Mouse (Mus musculus) ES-E14 (cell line): ENCODE results near the gene Wfikkn1. TPM values are rescaled to one million over a fixed set of nuclear protein-coding genes. Genes with fewer than 3 reads are reported as not detected.

ENCODE experiments used
- DNase-seq: peaks from one replicate; pipeline ENCODE4 v3.0.0-alpha.2; 2013; ENCODE audit warnings: low read depth, low spot score
- H3K27ac ChIP-seq: 2 replicates; pipeline ENCODE4 v1.5.1; 2012; ENCODE audit warnings: low read depth, mild to moderate bottlenecking, low read length, moderate library complexity, mixed read lengths; ENCODE audit not compliant: poor library complexity, insufficient read depth, severe bottlenecking
- H3K36me3 ChIP-seq: 2 replicates; pipeline ENCODE4 v1.6.1; 2012; ENCODE audit warnings: mild to moderate bottlenecking, low read length, moderate library complexity, mixed read lengths; ENCODE audit not compliant: control insufficient read depth, poor library complexity, insufficient read depth, severe bottlenecking
- H3K4me1 ChIP-seq, 2 experiments: fragments of 150-350 bp in 1 of 2; sonication (generic) in 1 of 2; 2 replicates each; pipeline ENCODE4 v1.6.1; 2012; ENCODE audit warnings: low read length in 2 of 2, mild to moderate bottlenecking in 1 of 2, mixed read lengths in 1 of 2; ENCODE audit not compliant: control insufficient read depth in 2 of 2, insufficient read depth in 2 of 2, poor library complexity in 1 of 2
- H3K4me3 ChIP-seq, 2 experiments: fragments of 150-350 bp in 1 of 2; sonication (generic) in 1 of 2; 2 replicates each; pipeline ENCODE4 v1.5.1; 2012; ENCODE audit warnings: low read length in 2 of 2, low read depth in 1 of 2, mild to moderate bottlenecking in 1 of 2, mixed read lengths in 1 of 2; ENCODE audit not compliant: insufficient read depth in 1 of 2, poor library complexity in 1 of 2, severe bottlenecking in 1 of 2
- H3K9ac ChIP-seq: 2 replicates; pipeline ENCODE4 v1.6.1; 2012; ENCODE audit warnings: low read depth, mild to moderate bottlenecking, low read length, mixed read lengths; ENCODE audit not compliant: poor library complexity, insufficient read depth, severe bottlenecking
- H3K9me3 ChIP-seq: fragments of 150-350 bp; sonication (generic); 2 replicates; pipeline ENCODE4 v1.6.1; 2012; ENCODE audit warnings: low read depth, mild to moderate bottlenecking, low read length; ENCODE audit not compliant: control insufficient read depth, insufficient read depth
- CHD2 ChIP-seq: IDR thresholded peaks from 2 replicates; pipeline ENCODE4 v1.6.1; 2014; ENCODE audit warnings: mild to moderate bottlenecking, low read depth, low read length, inconsistent platforms
- HCFC1 ChIP-seq: IDR thresholded peaks from 2 replicates; pipeline ENCODE4 v1.6.1; 2012; ENCODE audit warnings: low read length, inconsistent platforms, borderline replicate concordance; ENCODE audit not compliant: insufficient read depth
- MAFK ChIP-seq: IDR thresholded peaks from 2 replicates; pipeline ENCODE4 v1.6.1; 2014; ENCODE audit warnings: mild to moderate bottlenecking, low read depth, low read length, inconsistent platforms; ENCODE audit not compliant: insufficient read depth
- ZC3H11A ChIP-seq: IDR thresholded peaks from 2 replicates; pipeline ENCODE4 v1.6.1; 2012; ENCODE audit warnings: low read depth, mild to moderate bottlenecking, inconsistent platforms, low read length, borderline replicate concordance
- ZNF384 ChIP-seq: IDR thresholded peaks from 2 replicates; pipeline ENCODE4 v1.6.1; 2012; ENCODE audit warnings: low read depth, low read length, inconsistent platforms
- in situ Hi-C, 2 experiments: fragments of 600-800 bp; cut with MboI; formaldehyde crosslinking; loops; one replicate each; pipeline ENCODE4 v1.15.1; 2025; ENCODE audit warnings: low sequenced_read_pairs in 2 of 2, inconsistent platforms in 1 of 2; ENCODE audit not compliant: unreplicated experiment in 2 of 2
- total RNA-seq: library from RNA; depleted of rRNA; stranded (reverse); fragments of 300-350 nt; gene quantifications from 2 replicates; pipeline ENCODE4 v1.2.3, GENCODE M21; 2012

Gene Wfikkn1
- total RNA-seq, 1 experiment: 3.3 TPM

DNA sequence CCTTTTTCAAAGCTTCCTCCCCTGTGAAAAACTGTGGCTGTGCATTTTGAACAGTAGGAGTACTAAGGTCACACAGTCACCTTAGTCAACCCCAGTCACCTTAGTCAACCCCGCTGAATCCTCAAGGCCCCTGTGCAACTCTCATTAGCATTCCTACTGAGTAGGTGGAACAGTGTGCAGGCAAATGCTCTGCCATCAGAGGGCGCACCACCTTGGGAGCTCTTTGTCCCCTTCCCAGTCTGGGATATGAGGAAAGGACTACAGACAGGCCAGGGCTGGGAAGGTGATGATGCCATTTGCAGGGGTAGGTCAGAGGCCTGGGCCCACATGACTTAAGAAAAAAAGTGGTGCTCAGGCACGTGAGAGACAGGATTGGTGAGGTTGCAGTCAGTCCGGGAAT is 1.4 kb downstream of the Wfikkn1 start:
- Histone ChIP-seq H3K9me3 (no peaks in the 10 kb centered on the region), H3K4me3 (no peak overlapping the region), H3K4me1 (peaks cover 5 to 37% of the 10 kb centered on the region in 2 experiments; a peak in 3 of 4 replicates), H3K9ac (no peak overlapping the region), H3K27ac (no peak overlapping the region), H3K36me3 (peaks cover 28% of the 10 kb centered on the region)
- peak; percentile 78 for DNase-seq
- in situ Hi-C loops: no loop called here
- TF ChIP-seq HCFC1 (0 out of 2 replicates have a peak, but pooled peaks have one; percentile 30), MAFK (no peak)

DNA sequence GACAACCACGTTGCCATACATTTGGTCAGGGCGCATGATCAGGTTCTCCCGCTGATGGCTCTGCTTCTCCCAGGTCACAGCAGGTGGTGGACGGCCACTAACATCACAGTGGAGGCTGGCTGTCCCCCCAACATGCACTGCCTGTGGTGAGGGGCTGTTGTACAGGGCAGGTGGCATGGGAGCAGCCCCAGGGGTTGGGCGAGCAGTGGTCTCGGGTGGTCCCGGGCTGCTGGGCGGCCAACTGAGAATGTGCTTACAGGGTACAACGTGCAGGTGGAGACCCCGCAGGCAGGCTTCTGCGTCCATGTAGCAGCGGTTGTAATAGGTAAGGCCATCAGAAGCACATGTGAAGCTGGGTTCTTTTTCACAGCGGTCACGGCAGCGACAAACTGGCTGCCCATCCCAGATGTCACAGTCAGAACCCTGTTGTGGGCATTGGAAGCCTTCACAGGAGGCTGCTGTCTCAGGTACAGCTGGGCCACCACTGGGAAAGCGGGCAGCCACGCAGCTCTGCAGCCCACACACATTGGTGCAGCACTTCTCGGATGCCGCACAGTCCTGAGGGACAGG is 2.0 kb downstream of the Wfikkn1 start:
- in situ Hi-C loops: no loop called here

DNA sequence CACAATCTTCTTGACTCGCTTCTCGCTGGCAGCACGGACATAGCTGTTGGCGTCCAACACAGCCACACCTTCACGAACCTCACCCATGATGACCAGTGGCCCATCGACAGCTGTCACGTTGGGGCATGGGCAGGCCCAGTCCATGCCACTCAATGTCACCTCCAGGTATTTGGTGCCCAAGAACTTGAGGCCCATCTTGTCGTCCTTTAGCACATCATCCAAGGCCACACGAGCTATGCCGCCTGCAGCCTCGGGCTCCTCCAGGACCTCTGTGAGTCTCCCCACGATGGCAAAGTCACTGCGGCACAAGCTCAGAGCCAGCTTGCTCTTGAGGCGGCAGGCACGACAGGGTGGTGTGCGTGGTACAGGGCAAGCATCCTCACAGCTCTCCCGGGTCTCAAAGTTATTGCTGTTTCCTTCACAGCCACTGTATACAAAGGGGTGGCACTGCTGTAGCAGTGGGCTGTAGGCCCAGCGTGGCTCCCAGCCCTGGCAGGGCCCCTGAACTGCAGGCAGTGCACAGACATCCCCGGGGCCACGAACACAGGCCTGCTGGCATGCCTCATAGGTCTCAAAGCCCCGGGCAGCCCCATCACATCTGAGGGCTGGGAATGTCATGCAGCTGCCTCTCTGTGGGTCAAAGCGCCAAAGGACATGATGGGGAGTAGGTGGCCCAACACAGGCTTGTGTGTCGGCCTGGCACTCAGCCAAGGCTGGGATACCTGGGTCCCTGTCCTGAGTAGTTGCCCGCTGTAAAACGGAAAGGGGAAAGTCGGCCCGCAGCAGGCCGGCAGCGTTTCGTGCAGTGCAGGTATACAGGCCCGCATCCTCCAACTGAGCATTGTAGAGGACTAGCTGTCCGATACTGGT is 2.7 kb downstream of the Wfikkn1 start:
- TF ChIP-seq HCFC1 (no peak), ZNF384 (no peak), ZC3H11A (no peak), MAFK (no peak), CHD2 (no peak)
- in situ Hi-C loops: no loop called here
- Histone ChIP-seq H3K4me3 (no peak overlapping the region), H3K9ac (no peak overlapping the region), H3K27ac (no peak overlapping the region), H3K4me1 (peaks cover 5 to 40% of the 10 kb centered on the region in 2 experiments; a peak in 3 of 4 replicates), H3K36me3 (peaks cover 16% of the 10 kb centered on the region), H3K9me3 (no peaks in the 10 kb centered on the region)
- DNase-seq: no peak

More for the DNA sequence above, 2.0 kb downstream of the Wfikkn1 start:
- Histone ChIP-seq H3K4me3 (no peak overlapping the region), H3K9ac (no peak overlapping the region), H3K36me3 (peaks cover 23% of the 10 kb centered on the region), H3K27ac (no peak overlapping the region), H3K9me3 (no peaks in the 10 kb centered on the region), H3K4me1 (peaks cover 5 to 42% of the 10 kb centered on the region in 2 experiments; a peak in 3 of 4 replicates)
- TF ChIP-seq ZNF384 (no peak), MAFK (no peak), CHD2 (no peak), ZC3H11A (no peak), HCFC1 (no peak)
- no peak for DNase-seq

DNA sequence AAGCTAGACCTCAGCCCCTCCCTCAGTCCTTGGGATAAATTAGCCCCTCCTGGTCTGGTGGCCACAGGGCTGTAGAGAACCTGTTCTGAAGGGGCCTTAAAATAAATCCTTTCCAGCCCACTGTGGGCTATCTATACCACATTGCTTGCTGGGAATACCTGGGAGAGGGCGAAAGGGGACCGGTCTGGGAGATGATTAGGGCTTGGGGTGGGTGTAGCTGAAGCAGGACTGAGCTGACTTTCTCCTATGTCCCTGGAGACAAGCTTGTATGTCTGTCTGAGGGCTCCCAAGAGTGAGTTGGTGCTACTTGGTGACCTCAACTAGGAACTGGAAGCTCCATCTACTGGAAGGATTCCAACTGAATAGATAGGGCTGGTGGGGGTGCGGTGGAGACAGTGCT is 3.6 kb downstream of the Wfikkn1 start:
- Histone ChIP-seq H3K4me1 (peaks cover 5 to 35% of the 10 kb centered on the region in 2 experiments; a peak in 3 of 4 replicates), H3K4me3 (no peak overlapping the region), H3K9me3 (no peaks in the 10 kb centered on the region), H3K9ac (no peak overlapping the region), H3K27ac (no peak overlapping the region), H3K36me3 (peaks cover 16% of the 10 kb centered on the region)
- DNase-seq: no peak
- in situ Hi-C loops: no loop called here
- no peak for TF ChIP-seq ZNF384
- no peak for TF ChIP-seq MAFK
